Mouse (Mus musculus) hindbrain, embryonic 11.5 days (tissue): ENCODE data around the gene Cct8. TPM values are rescaled to one million over a fixed set of nuclear protein-coding genes. Genes with fewer than 3 reads are reported as not detected.

Experiments
- ATAC-seq: fragments of 200-750 bp; cut with Nextera tagmentation; 2 replicates; pipeline ENCODE4 v1.8.0; 2017; ENCODE audit warnings: mild to moderate bottlenecking, moderate TSS enrichment, moderate library complexity; ENCODE audit not compliant: low FRiP score
- DNase-seq: peaks from one replicate; pipeline ENCODE4 v3.0.0-alpha.2; 2015; ENCODE audit warnings: low spot score
- H3K27ac ChIP-seq: fragments of 300-500 bp; sonication (generic); 2 replicates; pipeline ENCODE4 v1.5.1; 2014; ENCODE audit warnings: mild to moderate bottlenecking, low read depth, low read length
- H3K27me3 ChIP-seq: fragments of 300-500 bp; sonication (generic); 2 replicates; pipeline ENCODE4 v1.6.1; 2014; ENCODE audit warnings: mild to moderate bottlenecking, low read length, moderate library complexity, mixed read lengths; ENCODE audit not compliant: control insufficient read depth, insufficient read depth
- H3K36me3 ChIP-seq: fragments of 300-500 bp; sonication (generic); 2 replicates; pipeline ENCODE4 v1.6.1; 2014; ENCODE audit warnings: mild to moderate bottlenecking, low read length, moderate library complexity, mixed read lengths; ENCODE audit not compliant: control insufficient read depth, insufficient read depth
- H3K4me1 ChIP-seq: fragments of 300-500 bp; sonication (generic); replicated peaks from 2 replicates; pipeline ENCODE4 v1.6.1; 2014; ENCODE audit warnings: low read length, mixed read lengths; ENCODE audit not compliant: control insufficient read depth, insufficient read depth
- H3K4me2 ChIP-seq: fragments of 300-500 bp; sonication (generic); replicated peaks from 2 replicates; pipeline ENCODE4 v1.6.1; 2014; ENCODE audit warnings: mild to moderate bottlenecking, low read depth, low read length
- H3K4me3 ChIP-seq: fragments of 300-500 bp; sonication (generic); 2 replicates; pipeline ENCODE4 v1.5.1; 2014; ENCODE audit warnings: low read depth, low read length
- H3K9ac ChIP-seq: fragments of 300-500 bp; sonication (generic); 2 replicates; pipeline ENCODE4 v1.6.1; 2014; ENCODE audit warnings: low read depth, low read length
- H3K9me3 ChIP-seq: fragments of 300-500 bp; sonication (generic); 2 replicates; pipeline ENCODE4 v1.6.1; 2016; ENCODE audit warnings: low read length; ENCODE audit not compliant: control insufficient read depth
- WGBS: fragments of 180-500 bp; shearing (Covaris S2); extraction: QIAGEN DNeasy Blood & Tissue Kit; methylation state at CpG from one replicate; pipeline ENCODE4 v1.1.7; 2014; 5-methylcytosine and 5-hydroxymethylcytosine counted together
- polyA plus RNA-seq: library from polyadenylated mRNA; unstranded; fragments of >200 nt; fragmentation: Nextera tagmentation; extraction: Ambion mirVana; gene quantifications from 2 replicates; pipeline ENCODE4 v1.2.1, GENCODE M21; 2014

The Cct8 gene
- polyA plus RNA-seq, 1 experiment from 2014 or later = 656 TPM

DNA sequence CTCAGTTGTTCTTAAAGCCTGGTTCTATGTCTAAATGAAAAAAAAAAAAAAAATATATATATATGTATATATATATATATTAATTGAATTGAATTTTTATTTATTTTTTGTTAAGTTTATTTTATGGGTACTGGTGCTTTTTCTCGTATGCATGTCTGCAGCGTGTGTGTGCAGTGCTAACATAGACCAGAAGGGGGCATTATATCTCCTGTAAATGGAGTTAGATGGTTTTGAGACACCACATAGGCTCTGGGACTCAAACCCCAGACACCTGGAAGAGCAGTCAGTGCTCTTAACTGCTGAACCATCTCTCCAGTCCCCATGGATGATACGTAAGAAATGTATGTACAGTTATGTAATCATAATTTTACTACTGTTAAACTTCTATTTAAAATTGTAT, 36.9 kb downstream of the Cct8 start:
- Histone ChIP-seq H3K4me1 (no peaks in the 10 kb centered on the region; the same call in 1 of the 2 replicates), H3K9me3 (no peaks in the 10 kb centered on the region), H3K36me3 (no peaks in the 10 kb centered on the region), H3K9ac (no peak overlapping the region), H3K4me3 (no peak overlapping the region), H3K4me2 (no peak overlapping the region), H3K27ac (no peak overlapping the region), H3K27me3 (no peaks in the 10 kb centered on the region)
- WGBS = 98% methylated on average over 3 of the region's 3 CpGs
- ATAC-seq = no peak
- DNase-seq = no peak

DNA sequence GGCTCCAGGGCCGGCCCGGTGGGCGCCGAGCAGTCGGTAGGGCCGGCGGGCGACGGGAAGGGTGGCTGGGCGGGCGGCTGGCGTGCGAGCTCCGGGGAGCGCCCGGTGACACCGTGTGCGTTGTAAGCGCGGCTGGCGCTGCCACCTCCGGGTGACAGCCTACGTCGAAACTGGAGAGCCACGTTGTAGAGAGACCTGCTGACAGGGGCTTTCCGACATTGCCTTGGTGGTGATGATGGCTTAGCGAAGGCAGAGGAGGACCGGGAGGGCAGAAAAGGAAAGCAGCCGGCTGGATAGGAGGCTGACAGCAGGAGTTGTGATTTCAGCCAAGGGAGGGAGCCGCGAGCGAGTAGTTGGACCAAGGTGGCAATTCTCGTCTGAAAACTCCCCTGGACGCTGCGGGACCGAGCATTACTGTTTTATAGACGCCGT, 40.5 kb downstream of the Cct8 start:
- Histone ChIP-seq H3K27me3 (no peaks in the 10 kb centered on the region), H3K9ac (peak overlapping the region; percentile 77), H3K4me3 (peak overlapping the region; percentile 75), H3K9me3 (no peaks in the 10 kb centered on the region), H3K27ac (peak overlapping the region; percentile 44; the same call in 1 of the 2 replicates), H3K36me3 (no peaks in the 10 kb centered on the region), H3K4me1 (no peaks in the 10 kb centered on the region; the same call in 1 of the 2 replicates), H3K4me2 (peak overlapping the region; percentile 82)
- DNase-seq (no peak), ATAC-seq (no peak; the same call in 1 of the 2 replicates)
- WGBS = under 1% methylated on average over 38 of the region's 38 CpGs

DNA sequence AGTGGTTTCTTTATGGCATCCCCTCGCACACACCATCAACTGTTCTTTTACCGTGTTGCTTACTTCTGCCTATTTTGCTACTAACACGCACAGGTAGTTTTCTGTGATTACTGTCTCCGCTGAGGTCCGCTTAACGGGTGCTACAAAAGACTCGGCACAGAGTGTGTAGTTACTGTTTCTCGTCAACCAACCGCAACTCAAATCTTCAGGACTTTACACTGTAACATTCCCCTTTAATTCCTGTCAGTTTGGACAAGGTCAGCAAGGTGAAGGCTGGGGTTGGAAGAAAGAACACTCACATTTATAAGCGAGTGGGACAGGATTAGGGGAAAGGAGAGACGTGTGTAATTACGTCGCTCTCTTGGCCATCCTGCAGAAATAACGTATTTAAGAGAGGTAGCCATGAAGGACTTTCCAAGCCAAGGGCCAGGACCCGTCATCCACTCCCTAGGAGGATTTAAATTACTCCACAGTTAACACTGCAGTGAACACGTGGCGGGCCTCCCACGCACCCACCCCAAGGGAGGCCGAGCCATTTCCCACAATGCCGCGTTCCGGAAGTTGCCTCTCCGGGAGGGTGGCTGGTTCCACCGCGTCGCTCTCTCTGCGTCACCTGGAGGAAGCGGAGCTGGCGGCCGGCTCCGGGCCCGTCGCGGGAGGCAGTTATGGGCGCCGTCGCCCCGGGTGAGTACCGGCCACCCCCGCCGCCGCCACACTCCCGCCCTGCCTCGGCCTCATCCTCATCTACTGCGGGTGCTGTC, 41.1 kb downstream of the Cct8 start, which contains the start of gene Usp16:
TSS of gene Usp16 (plus strand) at position 285 of the 761 bp plus-strand sequence.
- Histone ChIP-seq H3K4me1 (no peaks in the 10 kb centered on the region; the same call in 1 of the 2 replicates), H3K4me2 (peak within 1 kb of the TSS; percentile 82), H3K27ac (peak within 1 kb of the TSS; percentile 44; the same call in 1 of the 2 replicates), H3K9ac (peak within 1 kb of the TSS; percentile 77), H3K36me3 (no peaks in the 10 kb centered on the region), H3K9me3 (no peaks in the 10 kb centered on the region), H3K4me3 (peak within 1 kb of the TSS; percentile 75), H3K27me3 (no peaks in the 10 kb centered on the region)
- 7% methylated on average over 45 of the region's 45 CpGs for WGBS
- DNase-seq (peak; percentile 93), ATAC-seq (peak; percentile 98)

DNA sequence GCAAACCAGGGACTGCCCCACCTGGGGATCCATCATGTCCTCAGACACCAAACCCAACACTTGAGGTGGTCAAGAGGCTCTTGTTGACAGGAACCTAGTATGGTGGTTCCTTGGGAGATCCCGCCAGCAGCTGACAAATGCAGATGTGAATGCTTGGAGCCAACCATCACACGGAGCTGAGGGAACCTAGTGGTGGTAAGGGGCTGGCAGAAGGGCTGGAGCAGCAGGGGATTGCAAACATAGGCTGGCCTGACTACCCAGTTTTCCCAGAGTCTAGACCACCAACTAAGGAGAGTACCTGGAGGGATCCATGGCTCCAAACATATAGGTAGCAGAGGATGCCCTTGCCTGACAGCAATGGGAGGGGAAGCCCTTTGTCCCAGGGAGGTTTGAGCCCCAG, 42.4 kb downstream of the Cct8 start:
- Histone ChIP-seq H3K9ac (no peak overlapping the region), H3K27ac (no peak overlapping the region), H3K9me3 (no peaks in the 10 kb centered on the region), H3K4me2 (no peak overlapping the region), H3K36me3 (no peaks in the 10 kb centered on the region), H3K4me3 (no peak overlapping the region), H3K27me3 (no peaks in the 10 kb centered on the region), H3K4me1 (no peaks in the 10 kb centered on the region; the same call in 1 of the 2 replicates)
- ATAC-seq (no peak), DNase-seq (no peak)
- WGBS = 92% methylated on average over 2 of the region's 2 CpGs

DNA sequence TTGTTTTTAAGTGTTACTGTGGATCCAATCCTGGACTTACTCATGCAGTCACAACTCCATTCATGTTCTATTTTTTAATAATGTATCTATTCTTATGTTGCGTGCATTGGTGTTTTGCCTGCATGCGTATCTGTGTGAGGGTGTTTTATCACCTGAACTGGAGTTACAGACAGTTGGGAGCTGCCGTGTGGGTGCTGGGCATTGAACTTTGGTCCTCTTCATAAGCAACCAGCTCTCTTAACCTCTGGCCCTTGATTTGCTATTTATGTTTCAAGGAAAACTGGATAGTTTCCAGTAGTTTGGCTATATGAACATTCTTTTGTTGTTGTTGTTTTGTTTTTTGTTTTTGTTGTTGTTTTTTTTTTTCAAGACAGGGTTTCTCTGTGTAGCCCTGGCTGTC, 50.1 kb downstream of the Cct8 start:
- ATAC-seq (no peak), DNase-seq (no peak)
- H3K27ac ChIP-seq = no peak overlapping the region
- peaks cover 2% of the 10 kb centered on the region for H3K4me1 ChIP-seq
- H3K27me3 ChIP-seq = no peaks in the 10 kb centered on the region
- 94% methylated on average over 3 of the region's 3 CpGs for WGBS
- no peak overlapping the region for H3K4me2 ChIP-seq
- no peak overlapping the region for H3K4me3 ChIP-seq
- no peak overlapping the region for H3K9ac ChIP-seq
- H3K36me3 ChIP-seq = no peaks in the 10 kb centered on the region
- H3K9me3 ChIP-seq = no peaks in the 10 kb centered on the region

DNA sequence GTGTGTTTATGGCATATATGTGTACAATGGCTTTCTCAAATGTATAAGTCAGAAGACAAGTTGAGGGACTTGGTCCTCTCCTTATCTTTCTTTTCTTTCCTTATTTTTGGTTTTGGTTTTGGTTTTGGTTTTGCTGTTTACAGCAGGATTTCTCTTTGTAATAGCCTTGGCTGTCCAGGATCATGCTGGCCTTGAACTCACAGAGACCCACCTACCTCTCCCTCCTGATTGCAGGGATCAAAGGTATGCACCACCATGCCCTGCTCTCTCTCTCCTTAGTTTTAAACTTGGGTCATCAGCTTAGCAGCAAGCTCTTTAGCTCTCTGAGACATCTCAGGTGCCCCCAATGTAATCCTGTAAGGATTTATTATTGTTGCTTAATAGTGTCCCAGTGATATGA, 50.6 kb downstream of the Cct8 start:
- Histone ChIP-seq H3K9me3 (no peaks in the 10 kb centered on the region), H3K27ac (no peak overlapping the region), H3K36me3 (no peaks in the 10 kb centered on the region), H3K4me1 (peaks cover 2% of the 10 kb centered on the region), H3K9ac (no peak overlapping the region), H3K4me2 (no peak overlapping the region), H3K27me3 (no peaks in the 10 kb centered on the region), H3K4me3 (no peak overlapping the region)
- DNase-seq (no peak), ATAC-seq (no peak)

DNA sequence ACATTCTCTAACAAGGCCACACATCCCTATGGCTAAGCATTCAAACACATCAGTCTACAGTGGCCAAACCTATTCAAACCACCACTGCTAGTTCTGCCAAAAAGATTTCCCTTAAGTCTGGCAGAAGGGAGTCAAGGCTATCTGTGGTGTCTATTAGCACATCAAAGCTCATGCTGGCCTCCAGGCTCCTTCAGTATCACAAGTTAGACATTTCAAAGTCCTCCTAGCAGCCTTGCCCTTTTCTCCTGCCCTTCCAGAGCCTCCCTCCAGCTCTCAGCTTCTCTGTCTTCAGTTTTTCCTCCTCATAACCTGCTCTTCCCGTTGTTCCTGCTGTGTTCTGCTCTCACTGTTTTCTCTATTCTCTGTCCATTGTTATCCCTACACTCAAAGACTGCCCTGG, 51.6 kb downstream of the Cct8 start:
- ATAC-seq (no peak), DNase-seq (no peak)
- Histone ChIP-seq H3K4me2 (no peak overlapping the region), H3K4me3 (no peak overlapping the region), H3K4me1 (peaks cover 2% of the 10 kb centered on the region), H3K27ac (no peak overlapping the region), H3K9me3 (no peaks in the 10 kb centered on the region), H3K36me3 (no peaks in the 10 kb centered on the region), H3K9ac (no peak overlapping the region), H3K27me3 (no peaks in the 10 kb centered on the region)
- WGBS = 54% methylated on average over 1 of the region's 1 CpGs

DNA sequence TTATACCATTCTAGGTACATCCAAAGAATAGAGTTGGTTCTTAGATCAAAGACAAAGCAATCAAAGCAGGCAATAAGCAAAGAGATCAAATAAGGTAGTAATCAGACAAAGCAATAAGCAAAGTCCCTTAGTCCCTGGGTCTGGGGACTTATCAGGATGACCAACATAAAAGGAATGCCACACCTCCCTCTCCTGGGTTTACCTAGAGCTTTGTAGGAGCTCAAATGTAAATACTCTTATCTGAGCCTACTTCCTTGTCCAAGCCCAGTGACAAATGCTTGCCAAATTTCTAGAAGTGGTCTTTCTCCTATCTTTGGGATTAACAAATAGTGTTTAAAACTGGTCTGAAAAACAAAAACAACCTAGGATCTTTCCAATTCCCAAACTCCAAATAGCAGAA, 52.4 kb downstream of the Cct8 start:
- H3K27me3 ChIP-seq = no peaks in the 10 kb centered on the region
- H3K4me2 ChIP-seq = no peak overlapping the region
- H3K27ac ChIP-seq = no peak overlapping the region
- DNase-seq (no peak), ATAC-seq (no peak)
- H3K9ac ChIP-seq = no peak overlapping the region
- H3K4me1 ChIP-seq = peaks cover 2% of the 10 kb centered on the region
- no peak overlapping the region for H3K4me3 ChIP-seq
- no peaks in the 10 kb centered on the region for H3K9me3 ChIP-seq
- no peaks in the 10 kb centered on the region for H3K36me3 ChIP-seq

DNA sequence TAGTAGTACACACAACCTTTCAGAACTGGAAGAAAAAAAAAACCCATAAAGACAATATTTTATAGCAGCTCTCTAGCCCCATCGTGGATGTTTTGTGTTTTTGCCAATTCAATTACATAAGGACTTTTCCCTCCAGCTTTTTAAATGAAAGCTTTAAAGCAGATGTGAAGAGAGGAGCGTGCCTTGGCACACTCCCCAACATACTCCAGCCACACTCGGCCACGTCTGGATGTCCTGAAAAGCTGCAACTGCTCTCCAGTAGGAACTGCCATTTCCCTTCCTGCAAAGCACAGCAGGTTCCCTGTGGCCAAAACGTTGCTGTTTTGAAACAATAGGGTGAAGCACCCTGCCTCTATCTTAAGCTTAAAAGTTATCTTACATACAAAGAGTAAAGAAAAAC, 53.4 kb downstream of the Cct8 start:
- Histone ChIP-seq H3K9ac (no peak overlapping the region), H3K4me3 (no peak overlapping the region), H3K36me3 (no peaks in the 10 kb centered on the region), H3K4me1 (peaks cover 2% of the 10 kb centered on the region), H3K4me2 (no peak overlapping the region), H3K27ac (no peak overlapping the region), H3K9me3 (no peaks in the 10 kb centered on the region), H3K27me3 (no peaks in the 10 kb centered on the region)
- WGBS = 59% methylated on average over 5 of the region's 5 CpGs
- ATAC-seq (no peak), DNase-seq (no peak)
